Mouse (Mus musculus) kidney, adult 8-10 months (tissue): ENCODE measurements around the gene Fgf5.

Experiments
- DNase-seq, 2 experiments: peaks; one replicate each; pipeline ENCODE4 v3.0.0; 2022

Gene Fgf5

DNA sequence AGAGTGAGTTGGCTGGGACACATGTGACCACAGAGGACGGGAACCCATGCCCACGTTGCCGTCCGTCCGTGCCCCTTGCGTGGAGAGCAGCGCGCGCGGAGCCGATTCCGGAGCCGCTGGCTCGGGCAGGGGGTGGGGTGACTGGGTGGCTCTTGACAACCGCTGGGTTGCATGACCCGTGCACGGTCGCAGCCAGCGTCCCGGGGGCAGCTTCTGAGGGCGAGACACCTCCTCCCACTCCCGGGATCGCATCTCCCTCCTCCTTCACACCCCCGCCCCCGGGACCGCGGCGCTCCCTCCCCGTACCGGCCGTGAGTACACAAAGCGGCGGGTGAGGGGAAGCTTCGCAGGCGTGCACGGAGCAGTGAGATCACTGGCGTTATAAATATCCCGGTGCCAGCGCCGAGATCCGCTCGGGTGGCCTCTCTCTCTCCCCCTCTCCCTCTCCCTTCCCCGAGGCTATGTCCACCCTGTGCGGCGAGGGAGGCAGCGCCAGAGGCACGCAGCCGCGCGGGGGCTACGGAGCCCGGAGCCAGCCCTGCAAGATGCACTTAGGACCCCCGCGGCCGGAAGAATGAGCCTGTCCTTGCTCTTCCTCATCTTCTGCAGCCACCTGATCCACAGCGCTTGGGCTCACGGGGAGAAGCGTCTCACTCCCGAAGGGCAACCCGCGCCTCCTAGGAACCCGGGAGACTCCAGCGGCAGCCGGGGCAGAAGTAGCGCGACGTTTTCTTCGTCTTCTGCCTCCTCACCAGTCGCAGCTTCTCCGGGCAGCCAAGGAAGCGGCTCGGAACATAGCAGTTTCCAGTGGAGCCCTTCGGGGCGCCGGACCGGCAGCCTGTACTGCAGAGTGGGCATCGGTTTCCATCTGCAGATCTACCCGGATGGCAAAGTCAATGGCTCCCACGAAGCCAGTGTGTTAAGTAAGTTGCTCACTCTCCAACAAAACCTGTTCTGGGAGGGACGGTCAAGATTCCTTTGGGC lies at the start of gene Fgf5:
Fgf5 (plus strand) TSS at position 347 of the 984 bp plus-strand sequence.
- DNase-seq, result no peak

DNA sequence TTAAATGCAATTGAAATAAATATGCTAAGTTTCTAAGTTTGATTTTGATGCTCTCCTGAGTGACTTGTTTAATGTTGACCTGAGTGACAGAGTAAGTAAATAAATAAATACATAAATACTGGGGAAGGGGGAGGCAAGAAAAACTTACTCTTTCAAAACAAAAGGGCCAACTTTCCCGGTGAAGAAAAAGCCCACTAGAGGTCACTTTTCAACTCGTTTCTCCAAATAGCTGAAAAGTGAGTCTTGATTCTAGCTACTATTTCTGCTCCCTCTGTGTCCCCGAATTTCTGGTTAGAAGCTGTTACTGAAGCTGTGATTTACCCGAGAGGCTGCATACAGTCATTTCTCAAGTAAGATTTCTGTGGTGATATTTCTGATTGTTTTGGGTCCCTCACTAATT lies 41.5 kb upstream of the Fgf5 start:
- DNase-seq, result no peak

DNA sequence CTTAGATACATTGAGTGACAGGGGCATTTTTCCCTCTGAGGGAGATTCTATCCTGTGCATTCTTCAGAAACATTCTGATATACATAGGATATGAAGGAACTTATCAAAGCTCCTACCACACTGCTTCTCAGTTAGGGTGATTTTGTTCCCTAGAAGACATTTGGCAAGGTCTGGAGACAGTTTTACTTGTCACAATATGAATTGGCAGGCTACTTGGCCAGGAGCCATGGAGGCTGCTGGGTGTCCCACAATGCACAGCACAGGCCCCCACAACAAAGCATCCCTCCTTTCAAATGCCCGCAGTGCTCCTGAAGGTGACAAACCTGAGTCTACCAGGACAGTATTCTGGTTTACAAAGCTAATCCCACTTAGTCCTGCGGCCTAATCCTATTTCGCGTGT lies 32.0 kb upstream of the Fgf5 start:
- DNase-seq, result no peak

DNA sequence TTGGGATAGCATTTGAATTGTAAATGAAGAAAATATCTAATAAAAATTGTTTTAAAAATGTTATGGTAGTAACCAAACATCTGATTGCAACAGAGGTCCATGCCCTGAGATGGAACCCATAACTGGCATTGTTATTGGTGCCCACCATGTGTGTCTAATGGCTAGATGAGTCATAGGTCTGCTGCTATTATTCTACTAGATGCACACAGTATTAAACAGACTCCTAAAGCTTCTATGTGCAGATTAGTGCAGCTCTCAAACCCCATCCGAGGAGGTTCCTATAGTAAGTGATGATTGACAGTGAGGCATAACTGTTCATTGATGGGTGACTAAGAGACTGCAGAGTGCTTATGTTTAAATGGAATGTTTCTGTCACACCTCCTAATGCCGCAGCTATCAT lies 27.3 kb upstream of the Fgf5 start:
- DNase-seq, result no peak

DNA sequence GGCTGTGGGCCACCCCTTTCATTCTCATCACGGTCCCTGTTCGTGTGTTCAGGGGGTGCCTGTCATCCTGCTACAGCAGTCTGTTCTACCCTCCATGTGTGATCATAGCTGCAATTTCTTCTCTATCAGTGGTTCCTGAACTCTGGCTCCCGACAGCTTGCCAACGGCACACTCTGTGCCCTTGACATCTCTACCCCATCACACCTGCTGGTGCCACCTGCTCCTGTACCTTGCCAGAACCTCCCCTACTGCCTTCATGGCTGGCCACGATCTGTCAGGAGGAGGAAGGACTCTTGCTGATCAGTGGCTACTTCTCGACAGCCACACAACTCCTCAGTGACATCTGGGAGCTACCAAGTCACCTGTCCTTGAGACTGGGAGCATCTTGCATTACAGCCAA lies 24.5 kb upstream of the Fgf5 start:
- DNase-seq, result no peak

DNA sequence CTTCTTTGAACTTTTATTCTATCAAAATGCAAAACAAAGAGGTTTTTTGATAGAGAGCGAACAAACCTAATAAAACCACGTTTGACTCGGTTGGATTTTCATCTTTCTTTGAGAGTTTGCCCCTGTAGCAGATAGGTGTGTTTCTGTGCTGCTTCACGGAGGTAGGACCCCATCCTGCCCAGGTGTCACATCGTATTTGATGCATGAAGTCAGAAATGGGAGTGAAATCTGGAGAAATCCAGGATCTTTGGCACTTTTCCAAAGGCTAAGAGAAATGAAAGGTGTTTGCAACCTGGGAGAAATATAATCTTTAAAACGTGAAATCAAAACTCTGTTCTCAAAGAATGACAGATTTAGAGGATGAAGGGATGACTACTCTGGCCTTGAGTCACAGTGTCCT lies 15.5 kb upstream of the Fgf5 start:
- no peak for DNase-seq

DNA sequence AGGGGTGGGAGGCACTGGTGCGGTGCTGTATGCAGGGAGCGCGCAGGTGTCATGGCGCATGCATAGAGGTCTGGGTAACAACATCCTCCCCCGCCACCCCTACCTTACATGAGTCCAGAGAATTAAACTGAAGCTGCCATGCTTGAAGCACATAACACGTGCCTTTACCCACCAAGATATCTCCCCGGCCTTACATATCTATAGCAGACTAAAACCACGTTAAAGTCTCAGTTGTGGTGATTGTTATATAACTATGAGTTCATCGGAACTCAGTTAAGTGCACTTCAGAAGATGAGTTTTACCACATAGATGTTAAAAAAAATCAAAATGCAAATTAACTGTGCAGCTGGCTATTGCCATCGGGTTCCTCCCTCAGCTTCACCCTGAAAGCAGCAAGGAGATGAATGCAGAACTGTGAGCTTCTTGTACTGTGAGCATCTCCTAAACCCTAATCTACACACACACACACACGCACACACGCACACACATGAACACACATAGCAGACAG lies 12.6 kb upstream of the Fgf5 start:
- no peak for DNase-seq

DNA sequence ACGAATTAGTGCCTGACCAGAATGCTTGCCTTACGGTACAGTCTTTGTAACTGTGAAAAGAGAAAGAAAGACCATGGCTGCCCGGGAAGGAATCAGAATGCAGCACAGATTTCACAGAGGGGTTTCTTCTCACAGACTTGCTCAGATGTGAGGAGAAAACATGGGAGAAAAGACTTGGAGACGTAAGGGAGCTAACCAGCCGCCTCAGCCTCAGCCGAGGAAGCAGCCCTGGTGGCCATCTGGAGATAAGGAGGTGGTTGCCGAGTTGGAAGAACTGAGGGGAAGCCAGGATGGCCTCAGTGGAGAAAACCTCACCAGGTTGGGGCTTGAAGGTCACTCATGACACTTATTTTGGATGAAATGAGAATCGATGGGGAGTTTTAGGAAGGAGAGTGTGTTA lies 8.7 kb upstream of the Fgf5 start:
- DNase-seq, result no peak

DNA sequence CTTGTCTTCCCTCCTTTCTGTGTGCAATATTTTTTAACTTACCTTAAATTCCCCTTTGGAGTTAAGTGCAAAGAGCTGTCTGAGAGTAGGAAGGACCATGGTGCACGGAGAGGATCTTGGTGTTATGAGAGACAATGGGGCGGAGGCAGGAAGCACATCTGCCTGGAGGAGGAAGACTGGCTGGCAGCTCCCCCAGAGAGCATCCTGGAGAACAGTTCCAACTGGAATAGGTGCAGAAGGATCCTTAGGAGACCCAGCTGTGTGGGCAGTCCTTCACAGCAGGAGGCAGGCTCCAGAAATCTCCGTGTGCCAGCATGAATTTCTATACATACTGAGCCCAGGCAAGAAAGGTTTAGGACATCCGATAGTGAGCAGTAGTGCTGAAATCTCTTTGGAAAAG lies 8.0 kb upstream of the Fgf5 start:
- no peak for DNase-seq

GRCm38 (mm10) chr5:98246826-98247225 lies 7.2 kb upstream of the Fgf5 start:
- DNase-seq, result no peak

GRCm38 (mm10) chr5:98247516-98247915 lies 6.5 kb upstream of the Fgf5 start:
- DNase-seq, result no peak

DNA sequence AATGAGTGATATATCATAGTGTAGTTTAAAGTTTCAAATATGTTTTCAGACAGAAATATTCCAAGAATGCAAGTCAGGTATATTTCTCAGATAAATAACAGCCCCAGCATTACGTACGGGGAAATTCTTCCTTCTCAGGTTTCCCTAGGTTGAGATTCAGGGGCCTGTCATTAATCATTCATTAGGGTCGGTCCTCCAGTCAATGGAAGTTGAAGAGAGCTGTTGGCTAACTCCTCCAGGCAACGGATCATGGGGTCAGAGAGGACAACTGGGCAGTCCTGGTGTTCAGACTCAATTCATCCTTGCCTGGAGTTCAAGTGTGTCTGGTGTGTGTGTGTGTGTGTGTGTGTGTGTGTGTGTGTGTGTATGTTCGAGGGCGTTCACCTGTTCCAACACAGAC lies 837 bp upstream of the Fgf5 start:
- no peak for DNase-seq

GRCm38 (mm10) chr5:98255176-98255575 lies 1.2 kb downstream of the Fgf5 start:
- no peak for DNase-seq

DNA sequence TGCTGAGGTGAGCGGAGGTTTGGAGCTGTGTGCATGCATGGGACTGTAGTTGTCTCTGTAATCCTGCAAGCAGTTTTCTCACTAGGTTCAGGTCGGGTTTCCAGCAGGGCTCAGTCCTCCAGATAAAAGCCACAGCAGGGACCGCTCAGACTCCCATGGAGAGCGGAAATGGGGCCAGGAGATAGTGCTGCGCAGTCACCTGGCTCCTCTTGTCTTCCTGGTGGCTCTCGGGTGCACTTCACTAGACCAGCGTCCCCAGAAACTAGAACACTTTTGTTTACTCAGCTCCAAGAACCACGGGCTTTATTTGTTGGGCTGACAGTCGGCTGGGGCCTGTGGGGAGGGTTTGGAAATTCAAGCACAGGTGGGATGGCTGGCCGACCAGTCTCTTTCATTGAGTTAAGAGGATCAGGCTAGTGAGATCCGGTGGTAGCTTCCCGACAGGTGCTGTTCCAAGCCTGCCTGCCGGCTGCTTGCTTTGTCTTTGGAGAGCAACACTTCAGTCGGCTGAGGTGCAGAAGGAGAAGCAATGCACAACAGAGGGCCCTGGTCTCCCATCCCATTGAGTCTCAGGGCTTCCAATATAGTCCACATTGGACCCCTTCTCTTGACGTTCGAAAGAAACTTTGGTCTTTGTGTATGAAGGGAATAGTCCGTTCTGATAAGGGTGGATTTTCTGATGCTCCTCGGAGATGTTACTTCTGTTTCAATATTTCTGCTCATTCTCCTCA lies 1.9 kb downstream of the Fgf5 start:
- DNase-seq, result no peak

- no peak for DNase-seq
These were observed 21.4 kb downstream of the Fgf5 start for GRCm38 (mm10) chr5:98275318-98275818.

DNA sequence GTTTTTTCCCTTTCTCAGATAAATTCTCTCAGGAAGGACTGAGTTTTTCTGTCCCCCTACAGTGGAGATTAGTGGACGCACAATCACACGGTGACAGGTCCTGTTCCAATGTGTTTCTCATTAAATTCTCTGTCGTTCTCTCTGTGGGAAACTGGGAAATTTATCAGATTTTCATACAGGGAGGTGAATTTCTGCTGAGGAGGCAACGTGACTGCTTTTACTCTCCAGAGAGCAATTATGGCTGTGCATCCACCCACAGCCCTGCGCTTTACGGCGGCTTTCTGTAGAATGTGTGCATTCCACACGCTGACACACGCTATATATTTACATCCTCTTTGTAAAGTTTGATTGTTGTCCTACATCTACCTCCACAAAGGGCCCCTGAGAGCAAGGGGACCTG lies 28.0 kb downstream of the Fgf5 start:
- DNase-seq, result no peak

GRCm38 (mm10) chr5:98283696-98284478 lies 29.9 kb downstream of the Fgf5 start:
- DNase-seq, result no peak

DNA sequence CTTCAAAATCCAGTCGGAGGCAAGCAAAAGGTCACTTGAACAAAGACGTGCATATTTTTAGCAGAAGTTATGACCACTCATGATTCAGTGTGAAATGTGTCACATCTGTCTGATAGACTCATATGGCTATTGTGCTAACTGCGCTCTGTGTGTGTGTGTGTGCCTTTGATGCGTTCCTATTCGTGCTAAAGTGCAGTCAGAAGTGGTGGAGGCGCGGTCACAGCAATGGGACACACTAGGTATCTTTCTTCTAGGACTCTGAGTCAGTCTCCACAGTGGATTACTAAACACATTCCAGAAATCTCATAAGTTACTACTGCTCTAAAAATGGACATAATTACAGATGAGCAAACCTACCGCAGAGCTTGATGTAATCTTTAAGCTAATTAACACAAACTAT lies 36.7 kb downstream of the Fgf5 start:
- no peak for DNase-seq

GRCm38 (mm10) chr5:98292388-98293048 lies 38.5 kb downstream of the Fgf5 start:
- no peak for DNase-seq

DNA sequence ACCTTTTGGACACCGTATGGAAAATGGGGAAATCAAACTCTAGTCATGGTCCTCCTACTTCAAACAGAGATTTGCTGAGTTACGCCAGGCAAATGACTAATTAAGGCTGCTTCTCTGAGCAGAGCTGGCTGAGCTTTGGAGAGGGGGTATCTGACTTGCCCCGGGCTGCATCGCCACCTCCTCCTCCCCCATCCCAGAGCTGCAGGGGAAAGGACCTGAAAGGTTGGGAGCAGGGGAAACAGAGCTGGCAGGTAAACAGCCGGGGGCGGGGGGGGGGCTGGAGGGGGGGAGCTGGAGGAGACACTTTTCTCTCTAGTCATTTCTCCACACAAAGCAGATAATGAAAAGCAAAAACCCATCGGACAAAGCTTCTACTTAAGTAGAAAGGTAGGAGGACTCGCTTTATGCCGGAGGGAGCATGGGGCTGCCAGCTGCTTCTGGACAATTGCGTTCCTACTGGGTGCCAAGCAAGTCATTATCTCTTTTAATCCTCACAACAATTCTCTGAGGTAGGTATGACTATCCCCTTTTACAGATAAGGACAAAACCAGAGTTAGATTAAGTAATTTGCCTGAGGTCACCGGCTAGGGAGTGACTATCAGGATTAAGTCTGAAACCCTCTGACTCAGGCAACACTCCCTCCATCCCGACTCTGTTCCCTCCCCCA lies 39.2 kb downstream of the Fgf5 start:
- DNase-seq, result no peak

DNA sequence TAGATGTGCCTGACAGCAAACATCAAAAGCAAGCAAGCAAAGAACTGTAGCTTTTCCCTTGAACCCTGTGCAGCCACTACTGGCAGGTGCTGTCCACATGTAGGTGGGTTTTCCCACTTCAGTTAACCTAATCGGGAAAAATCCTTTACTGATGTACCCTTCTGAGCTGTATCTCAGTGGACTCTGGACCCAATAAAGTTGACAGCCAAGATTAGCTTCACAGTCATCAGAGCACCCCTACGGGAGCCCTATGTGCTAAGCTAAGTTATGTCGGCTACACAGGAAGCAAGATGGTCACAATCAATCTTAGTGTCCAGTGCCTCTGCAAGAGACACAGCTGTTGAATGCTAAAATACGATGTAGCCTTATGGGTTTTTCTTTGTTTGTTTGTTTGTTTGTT lies 46.1 kb downstream of the Fgf5 start:
- no peak for DNase-seq

DNA sequence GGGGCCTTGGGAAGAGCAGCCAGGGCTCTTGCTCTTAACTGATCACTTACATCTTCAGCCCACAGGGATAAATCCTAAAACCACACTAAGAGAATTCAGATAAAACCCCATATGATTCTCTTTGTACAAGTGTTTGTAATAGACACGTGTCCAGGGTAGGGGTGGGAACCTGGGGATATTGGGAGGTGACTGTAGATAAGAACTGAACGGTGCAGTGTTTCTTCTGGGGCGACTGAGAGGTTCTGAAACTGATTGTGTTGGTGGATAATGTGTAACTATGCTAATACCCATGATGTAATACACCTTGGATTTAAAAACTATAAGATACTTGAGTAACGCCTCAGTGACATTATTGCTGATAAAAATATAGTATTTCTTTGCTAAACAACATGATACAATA lies 51.7 kb downstream of the Fgf5 start:
- no peak for DNase-seq
